Mouse (Mus musculus) right cerebral cortex, postnatal 25 days (tissue): ENCODE measurements at regions not wholly inside any gene's neighbourhood (a gene's known extent, or its start where the extent isn't known, plus 50 kb on each side); places are given as distances from the start of the nearest gene placed in this dataset.
A peak's percentile ranks its signal among the peaks of the same experiment; 100 is the strongest.

Experiments
- DNase-seq: peaks from one replicate; pipeline ENCODE4 v3.0.0; 2022

DNA sequence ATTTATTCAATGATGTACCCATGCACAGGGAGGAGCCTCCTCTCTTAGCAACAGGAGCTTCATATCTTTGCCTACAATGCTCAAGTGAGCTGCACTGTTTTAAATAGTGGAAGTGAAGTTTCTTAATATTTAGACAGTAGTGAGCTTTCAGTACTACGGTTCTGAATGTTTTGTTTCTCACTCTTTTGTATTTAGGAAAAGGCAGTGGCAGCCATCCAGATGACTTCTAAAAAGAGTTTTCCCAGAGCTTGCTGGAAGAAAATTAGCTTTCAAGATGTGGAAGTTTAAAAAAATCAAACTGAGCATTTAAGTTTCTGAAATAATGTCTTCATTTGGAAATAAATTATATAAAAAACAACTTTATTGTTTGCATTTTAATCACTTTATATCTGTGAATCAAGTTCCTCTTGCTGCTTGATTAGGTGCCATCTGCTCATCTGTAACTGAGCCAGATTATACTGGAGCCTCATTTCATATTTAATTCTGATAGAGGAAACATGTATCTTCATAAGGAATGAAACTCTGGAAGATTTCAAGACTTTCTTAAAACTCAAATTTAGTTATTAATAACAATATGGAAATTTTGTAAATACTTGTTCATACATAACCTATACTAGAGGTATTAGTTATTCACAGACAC is 268.6 kb upstream of the Tle1 start:
- DNase-seq, result no peak

DNA sequence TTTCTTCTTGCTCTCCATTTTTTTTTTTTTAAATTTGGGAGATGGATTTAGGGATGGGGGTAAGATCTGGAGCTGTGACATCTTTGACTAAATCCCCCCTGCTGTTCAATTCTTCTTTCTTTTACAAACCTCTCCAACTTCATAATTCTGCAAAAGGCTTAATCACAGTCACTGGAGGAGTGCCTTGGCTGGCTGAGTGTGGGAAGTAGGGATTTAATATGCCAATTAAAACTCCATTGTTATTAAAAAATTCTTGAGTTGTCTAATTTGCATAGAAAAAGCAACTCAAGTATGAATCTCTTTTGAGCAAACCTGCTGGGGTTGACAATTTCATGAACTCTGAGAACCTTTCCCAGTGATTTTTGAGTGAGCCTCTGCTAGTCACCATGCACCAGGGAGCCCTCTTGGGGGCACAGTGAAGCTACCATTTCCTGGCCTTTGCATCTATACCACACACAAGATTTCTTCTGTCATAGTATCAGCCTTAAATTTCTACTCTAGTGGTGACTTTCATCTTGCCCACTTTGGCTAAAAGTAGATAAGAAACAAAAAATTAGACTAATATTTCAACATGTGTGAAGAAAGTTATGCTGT is 243.6 kb upstream of the Tle1 start:
- no peak for DNase-seq

GRCm38 (mm10) chr4:72437367-72437766 is 236.6 kb upstream of the Tle1 start:
- DNase-seq, result no peak

DNA sequence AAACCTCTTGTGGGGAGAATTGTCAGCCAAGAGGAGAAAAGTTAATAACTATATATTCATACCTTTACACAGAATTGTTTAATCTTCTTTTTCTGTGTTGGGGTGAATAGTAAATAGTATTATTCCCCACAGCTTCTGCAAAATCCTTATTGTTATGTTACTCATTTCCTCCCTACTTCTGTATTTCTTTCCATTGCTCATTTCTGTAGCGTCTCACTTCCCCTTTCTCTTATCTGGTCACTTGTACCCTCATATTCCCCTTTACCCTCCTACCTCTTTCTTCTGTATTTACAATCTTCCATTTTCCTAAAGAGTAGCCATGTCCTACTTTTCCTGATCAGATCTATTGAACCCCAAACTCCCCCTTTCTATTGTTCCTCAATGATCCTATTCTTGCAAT is 224.6 kb upstream of the Tle1 start:
- no peak for DNase-seq

- DNase-seq, result no peak
Observed at GRCm38 (mm10) chr4:72412100-72412788, 211.5 kb upstream of the Tle1 start.

GRCm38 (mm10) chr4:72411343-72411742 is 210.6 kb upstream of the Tle1 start:
- no peak for DNase-seq

GRCm38 (mm10) chr4:72400759-72401158 is 200.0 kb upstream of the Tle1 start:
- DNase-seq, result no peak

GRCm38 (mm10) chr4:72391887-72392435 is 191.2 kb upstream of the Tle1 start:
- DNase-seq, result no peak

GRCm38 (mm10) chr4:72389811-72390625 is 189.3 kb upstream of the Tle1 start:
- no peak for DNase-seq

GRCm38 (mm10) chr4:72384901-72385264 is 184.2 kb upstream of the Tle1 start:
- peak; percentile 48 for DNase-seq

GRCm38 (mm10) chr4:72384259-72384900 is 183.7 kb upstream of the Tle1 start:
- no peak for DNase-seq

- DNase-seq, result no peak
Observed at GRCm38 (mm10) chr4:72383729-72384128, 183.0 kb upstream of the Tle1 start.

- DNase-seq, result no peak
Observed at GRCm38 (mm10) chr4:72382517-72383147, 181.9 kb upstream of the Tle1 start.

DNA sequence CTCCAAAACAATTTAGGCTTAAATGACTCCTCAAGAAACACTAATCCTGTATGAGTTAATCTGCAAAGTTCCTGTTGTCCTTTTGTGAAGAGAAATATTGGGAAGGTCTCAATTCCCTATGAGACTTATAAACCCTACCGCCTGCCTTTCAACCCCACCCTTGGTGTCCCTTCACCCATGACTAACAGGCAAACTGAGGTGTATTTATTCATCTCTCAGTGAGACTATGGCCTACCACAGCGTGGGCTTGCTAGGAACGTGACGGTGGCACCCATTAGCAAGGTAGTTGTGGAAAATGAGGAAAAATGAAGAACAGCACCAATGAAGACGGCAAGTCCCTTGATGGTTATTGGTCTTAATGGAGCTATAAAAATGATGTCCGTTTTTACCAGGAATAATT is 181.0 kb upstream of the Tle1 start:
- DNase-seq, result no peak

GRCm38 (mm10) chr4:72381116-72381515 is 180.4 kb upstream of the Tle1 start:
- DNase-seq, result no peak

- DNase-seq, result no peak
Observed at GRCm38 (mm10) chr4:72379515-72379914, 178.8 kb upstream of the Tle1 start.

DNA sequence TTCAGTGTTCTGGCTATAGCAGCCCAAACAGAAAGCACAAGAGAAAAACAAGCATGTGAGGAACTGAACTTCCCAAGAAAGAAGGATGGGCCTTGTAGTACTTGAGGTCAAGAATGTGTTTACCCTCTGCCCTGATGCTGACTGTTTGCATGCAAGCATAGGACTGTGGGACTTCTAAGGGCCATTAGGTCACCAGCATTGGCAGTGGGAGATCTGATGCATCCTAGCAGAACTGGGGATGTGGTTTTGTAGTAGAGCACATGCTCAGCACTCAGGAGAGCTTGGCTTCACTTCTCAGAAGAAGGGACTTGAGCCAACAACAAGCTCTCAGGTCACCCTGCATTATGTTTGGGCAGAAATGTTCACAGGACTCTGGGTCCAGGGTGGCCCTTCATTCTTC is 178.3 kb upstream of the Tle1 start:
- DNase-seq, result no peak

DNA sequence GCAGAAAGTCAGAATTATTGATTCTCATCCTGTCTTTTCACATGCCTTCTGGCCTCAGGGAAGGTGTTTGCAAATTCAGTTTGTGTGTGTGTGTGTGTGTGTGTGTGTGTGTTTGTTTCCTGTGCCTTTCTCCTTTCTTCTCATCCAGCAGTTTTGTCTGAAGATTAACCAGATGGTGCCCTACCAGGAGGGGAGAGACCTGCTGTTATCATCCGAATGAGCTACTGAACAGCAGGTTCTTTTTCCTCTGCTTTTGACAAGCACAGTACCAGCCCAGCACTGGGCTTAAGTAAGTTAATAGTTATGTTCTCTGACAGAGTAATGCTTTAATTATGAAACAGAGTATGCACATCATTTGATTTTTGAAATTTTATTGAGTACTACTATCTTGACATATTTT is 176.8 kb upstream of the Tle1 start:
- DNase-seq, result no peak

DNA sequence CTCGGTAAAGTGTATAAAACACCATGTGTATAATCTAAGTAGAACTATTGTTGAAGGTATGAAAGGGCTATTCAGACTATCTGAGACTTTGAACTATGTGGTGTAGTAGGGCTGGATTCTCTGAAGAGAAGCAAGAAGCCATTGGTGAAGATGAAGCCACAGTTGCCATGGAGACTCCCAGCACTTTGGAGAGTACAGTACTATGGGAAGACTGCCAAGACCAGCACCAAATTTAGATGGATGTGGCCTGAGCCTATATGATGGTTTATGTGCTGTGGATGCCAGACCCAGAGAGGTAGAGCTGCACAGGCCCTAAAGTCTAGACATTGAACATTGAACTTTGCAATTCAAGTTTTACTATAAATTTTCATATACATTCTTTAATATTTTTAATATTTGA is 151.3 kb upstream of the Tle1 start:
- DNase-seq, result no peak

DNA sequence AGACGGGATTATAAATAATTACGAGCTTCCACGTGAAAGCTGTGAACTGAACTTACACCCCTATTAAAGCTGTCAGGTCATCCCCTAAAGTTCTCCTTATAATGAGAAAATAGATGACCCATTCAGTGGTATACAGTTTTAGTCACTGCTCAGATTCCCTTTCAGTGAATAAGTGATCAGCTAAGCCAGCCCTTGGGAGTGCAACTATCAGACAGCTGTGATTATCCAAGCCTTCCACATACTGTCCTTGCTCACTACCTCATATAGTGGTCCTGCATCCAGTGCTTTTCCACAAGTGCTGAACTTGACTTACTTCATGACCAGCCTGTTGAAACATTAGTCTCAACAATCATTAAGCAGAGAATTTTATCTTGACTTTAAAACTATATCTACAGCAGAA is 131.2 kb upstream of the Tle1 start:
- no peak for DNase-seq

GRCm38 (mm10) chr4:72329026-72329390 is 128.3 kb upstream of the Tle1 start:
- no peak for DNase-seq

DNA sequence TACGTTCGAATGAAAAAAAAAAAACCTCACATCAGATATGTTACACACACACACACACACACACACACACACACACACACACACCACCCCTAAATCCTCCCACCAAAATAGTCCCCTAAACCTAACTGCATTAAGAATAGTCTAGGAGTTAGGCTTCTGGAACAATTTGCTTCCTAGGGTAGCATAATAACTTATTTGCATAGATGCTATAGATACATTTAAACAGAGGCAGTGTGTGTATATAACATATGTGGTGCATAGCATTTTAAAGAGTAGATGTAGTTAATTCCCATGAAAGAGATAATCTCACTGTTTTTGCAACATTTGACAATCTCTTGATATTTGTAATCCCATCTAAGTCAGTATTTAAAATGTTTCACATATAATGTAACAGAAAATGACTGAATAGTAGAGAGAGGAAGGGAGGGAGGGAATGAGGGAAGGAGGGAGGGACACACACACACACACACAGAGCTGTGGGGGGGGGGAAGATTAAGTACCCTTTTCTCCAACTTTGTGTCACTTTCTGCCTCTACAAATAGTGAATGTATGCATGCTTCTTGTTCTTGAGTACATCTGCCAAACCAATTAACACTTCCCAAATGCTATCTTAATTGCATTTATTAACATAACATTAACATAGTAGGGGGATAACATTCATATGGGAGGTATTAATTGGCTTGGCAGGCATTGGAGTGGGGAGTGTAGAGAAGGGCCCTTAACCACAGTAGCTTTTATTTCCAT is 127.7 kb upstream of the Tle1 start:
- DNase-seq, result no peak
